Mouse (Mus musculus): ENCODE measurements at regions not wholly inside any gene's neighbourhood (a gene's known extent, or its start where the extent isn't known, plus 50 kb on each side); places are given as distances from the start of the nearest gene placed in this dataset.

GRCm38 (mm10) chr3:149393317-149394172 is 403.2 kb upstream of the Adgrl2 start:
- Histone ChIP-seq H3K9ac (ENCODE audit: low read depth, low read length) (no peak overlapping the region), H3K36me3 (ENCODE audit: control insufficient read depth, insufficient read depth, low read length) (no peaks in the 10 kb centered on the region), H3K27me3 (replicated peaks; ENCODE audit: control insufficient read depth, insufficient read depth, low read length) (no peaks in the 10 kb centered on the region), H3K4me2 (ENCODE audit: low read length) (no peak overlapping the region), H3K4me1 (ENCODE audit: control insufficient read depth, insufficient read depth, low read depth, low read length) (no peaks in the 10 kb centered on the region), H3K9me3 (ENCODE audit: control insufficient read depth, low read length) (no peaks in the 10 kb centered on the region), H3K27ac (ENCODE audit: low read depth, low read length) (no peak overlapping the region), H3K4me3 (ENCODE audit: low read length) (no peak overlapping the region)
- ATAC-seq, result no peak
- 70% methylated on average over 4 of the region's 4 CpGs for WGBS

GRCm38 (mm10) chr3:149392164-149392563 is 401.8 kb upstream of the Adgrl2 start:
- WGBS, result 96% methylated on average over 9 of the region's 9 CpGs
- Histone ChIP-seq H3K4me1 (ENCODE audit: control insufficient read depth, insufficient read depth, low read depth, low read length) (no peaks in the 10 kb centered on the region), H3K36me3 (ENCODE audit: control insufficient read depth, insufficient read depth, low read length) (no peaks in the 10 kb centered on the region), H3K9me3 (ENCODE audit: control insufficient read depth, low read length) (no peaks in the 10 kb centered on the region), H3K9ac (ENCODE audit: low read depth, low read length) (no peak overlapping the region), H3K27ac (ENCODE audit: low read depth, low read length) (no peak overlapping the region), H3K4me2 (ENCODE audit: low read length) (no peak overlapping the region), H3K4me3 (ENCODE audit: low read length) (no peak overlapping the region), H3K27me3 (replicated peaks; ENCODE audit: control insufficient read depth, insufficient read depth, low read length) (no peaks in the 10 kb centered on the region)
- ATAC-seq, result no peak

GRCm38 (mm10) chr3:149387537-149387936 is 397.2 kb upstream of the Adgrl2 start:
- Histone ChIP-seq H3K36me3 (ENCODE audit: control insufficient read depth, insufficient read depth, low read length) (no peaks in the 10 kb centered on the region), H3K9ac (ENCODE audit: low read depth, low read length) (no peak overlapping the region), H3K4me1 (ENCODE audit: control insufficient read depth, insufficient read depth, low read depth, low read length) (no peaks in the 10 kb centered on the region), H3K4me2 (ENCODE audit: low read length) (no peak overlapping the region), H3K9me3 (ENCODE audit: control insufficient read depth, low read length) (no peaks in the 10 kb centered on the region), H3K27ac (ENCODE audit: low read depth, low read length) (no peak overlapping the region), H3K27me3 (replicated peaks; ENCODE audit: control insufficient read depth, insufficient read depth, low read length) (no peaks in the 10 kb centered on the region), H3K4me3 (ENCODE audit: low read length) (no peak overlapping the region)
- ATAC-seq, result no peak
- WGBS, result 15% methylated on average over 3 of the region's 3 CpGs

- no peak overlapping the region for H3K4me2 ChIP-seq (ENCODE audit: low read length)
- no peaks in the 10 kb centered on the region for H3K9me3 ChIP-seq (ENCODE audit: control insufficient read depth, low read length)
- no peaks in the 10 kb centered on the region for H3K27me3 ChIP-seq (replicated peaks; ENCODE audit: control insufficient read depth, insufficient read depth, low read length)
- H3K4me1 ChIP-seq (ENCODE audit: control insufficient read depth, insufficient read depth, low read depth, low read length), result no peaks in the 10 kb centered on the region
- WGBS, result 71% methylated on average over 2 of the region's 2 CpGs
- H3K9ac ChIP-seq (ENCODE audit: low read depth, low read length), result no peak overlapping the region
- no peaks in the 10 kb centered on the region for H3K36me3 ChIP-seq (ENCODE audit: control insufficient read depth, insufficient read depth, low read length)
- no peak overlapping the region for H3K4me3 ChIP-seq (ENCODE audit: low read length)
- ATAC-seq, result no peak
- H3K27ac ChIP-seq (ENCODE audit: low read depth, low read length), result no peak overlapping the region
These were observed 395.7 kb upstream of the Adgrl2 start for GRCm38 (mm10) chr3:149386027-149386426.

GRCm38 (mm10) chr3:149385336-149385735 is 395.0 kb upstream of the Adgrl2 start:
- Histone ChIP-seq H3K27ac (ENCODE audit: low read depth, low read length) (no peak overlapping the region), H3K9me3 (ENCODE audit: control insufficient read depth, low read length) (no peaks in the 10 kb centered on the region), H3K4me2 (ENCODE audit: low read length) (no peak overlapping the region), H3K4me1 (ENCODE audit: control insufficient read depth, insufficient read depth, low read depth, low read length) (no peaks in the 10 kb centered on the region), H3K9ac (ENCODE audit: low read depth, low read length) (no peak overlapping the region), H3K4me3 (ENCODE audit: low read length) (no peak overlapping the region), H3K36me3 (ENCODE audit: control insufficient read depth, insufficient read depth, low read length) (no peaks in the 10 kb centered on the region), H3K27me3 (replicated peaks; ENCODE audit: control insufficient read depth, insufficient read depth, low read length) (no peaks in the 10 kb centered on the region)
- ATAC-seq, result no peak
- WGBS, result 31% methylated on average over 6 of the region's 6 CpGs

GRCm38 (mm10) chr3:149381559-149382245 is 391.3 kb upstream of the Adgrl2 start:
- WGBS, result 54% methylated on average over 10 of the region's 10 CpGs
- H3K36me3 ChIP-seq (ENCODE audit: control insufficient read depth, insufficient read depth, low read length), result no peaks in the 10 kb centered on the region
- H3K4me2 ChIP-seq (ENCODE audit: low read length), result 0 out of 2 replicates have a peak overlapping the region, but pooled peaks have one; percentile 12
- no peaks in the 10 kb centered on the region; the same call in 1 of the 2 replicates for H3K4me1 ChIP-seq (ENCODE audit: control insufficient read depth, insufficient read depth, low read depth, low read length)
- no peak overlapping the region for H3K9ac ChIP-seq (ENCODE audit: low read depth, low read length)
- H3K27me3 ChIP-seq (replicated peaks; ENCODE audit: control insufficient read depth, insufficient read depth, low read length), result no peaks in the 10 kb centered on the region
- H3K9me3 ChIP-seq (ENCODE audit: control insufficient read depth, low read length), result no peaks in the 10 kb centered on the region
- ATAC-seq, result peak; percentile 88
- H3K4me3 ChIP-seq (ENCODE audit: low read length), result no peak overlapping the region
- no peak overlapping the region for H3K27ac ChIP-seq (ENCODE audit: low read depth, low read length)

- 81% methylated on average over 6 of the region's 6 CpGs for WGBS
- no peaks in the 10 kb centered on the region for H3K9me3 ChIP-seq (ENCODE audit: control insufficient read depth, low read length)
- peak; percentile 28; the same call in 1 of the 2 replicates for ATAC-seq
These were observed 390.7 kb upstream of the Adgrl2 start for GRCm38 (mm10) chr3:149381051-149381450.

GRCm38 (mm10) chr3:149379866-149380472 is 389.6 kb upstream of the Adgrl2 start:
- H3K27ac ChIP-seq (ENCODE audit: low read depth, low read length), result no peak overlapping the region
- WGBS, result 73% methylated on average over 15 of the region's 15 CpGs
- H3K4me3 ChIP-seq (ENCODE audit: low read length), result no peak overlapping the region
- H3K4me2 ChIP-seq (ENCODE audit: low read length), result no peak overlapping the region
- no peaks in the 10 kb centered on the region for H3K27me3 ChIP-seq (replicated peaks; ENCODE audit: control insufficient read depth, insufficient read depth, low read length)
- H3K4me1 ChIP-seq (ENCODE audit: control insufficient read depth, insufficient read depth, low read depth, low read length), result no peaks in the 10 kb centered on the region; the same call in 1 of the 2 replicates
- H3K36me3 ChIP-seq (ENCODE audit: control insufficient read depth, insufficient read depth, low read length), result no peaks in the 10 kb centered on the region
- no peaks in the 10 kb centered on the region for H3K9me3 ChIP-seq (ENCODE audit: control insufficient read depth, low read length)
- ATAC-seq, result no peak
- H3K9ac ChIP-seq (ENCODE audit: low read depth, low read length), result no peak overlapping the region

More at GRCm38 (mm10) chr3:149381051-149381450, 390.7 kb upstream of the Adgrl2 start:
- Histone ChIP-seq H3K4me2 (ENCODE audit: low read length) (no peak overlapping the region), H3K36me3 (ENCODE audit: control insufficient read depth, insufficient read depth, low read length) (no peaks in the 10 kb centered on the region), H3K9ac (ENCODE audit: low read depth, low read length) (no peak overlapping the region), H3K27me3 (replicated peaks; ENCODE audit: control insufficient read depth, insufficient read depth, low read length) (no peaks in the 10 kb centered on the region), H3K4me3 (ENCODE audit: low read length) (no peak overlapping the region), H3K4me1 (ENCODE audit: control insufficient read depth, insufficient read depth, low read depth, low read length) (no peaks in the 10 kb centered on the region; the same call in 1 of the 2 replicates), H3K27ac (ENCODE audit: low read depth, low read length) (no peak overlapping the region)
